9 mouse cellular contexts compared by ENCODE assay signal in genomic region chr2:102116521-102117401, GRCm38 (mm10).
DNase-seq lines count a peak whose midpoint lies in the region; ATAC-seq and TF ChIP-seq lines count a peak whose summit lies in the region.
"Had no signal": no experiment of that assay in that cellular context is flagged by ENCODE, and none has a peak within 500 bp of the region (broad histone marks: within the 10 kb centered on the region; RNA-seq: fewer than 3 reads in every experiment).

No protein-coding gene starts in this region.

- H3K27me3 ChIP-seq in kidney, embryonic 14.5 days (ENCODE audit: control insufficient read depth, insufficient read depth, low read length): no peaks in the 10 kb centered on the region
- H3K27me3 ChIP-seq in ES-Bruce4 (ENCODE audit: control insufficient read depth, insufficient read depth, low read length, poor library complexity, severe bottlenecking): no peaks in the 10 kb centered on the region
- no peaks in the 10 kb centered on the region for H3K27me3 ChIP-seq in embryonic facial prominence, embryonic 13.5 days
- H3K27me3 ChIP-seq in midbrain, embryonic 13.5 days: no peaks in the 10 kb centered on the region
- H3K27me3 ChIP-seq: heart, embryonic 13.5 days had no signal

- no peak overlapping the region for H3K4me3 ChIP-seq in kidney, embryonic 14.5 days (ENCODE audit: low read length)
- H3K4me3 ChIP-seq in ES-Bruce4 (ENCODE audit: low read depth, low read length): no peak overlapping the region
- H3K4me3 ChIP-seq in embryonic facial prominence, embryonic 13.5 days: no peak overlapping the region
- H3K4me3 ChIP-seq in midbrain, embryonic 13.5 days (replicated peaks): no peak overlapping the region
- H3K4me3 ChIP-seq: heart, embryonic 13.5 days had no signal

- H3K9me3 ChIP-seq in kidney, embryonic 14.5 days (ENCODE audit: control insufficient read depth, low read length): no peaks in the 10 kb centered on the region
- no peaks in the 10 kb centered on the region for H3K9me3 ChIP-seq in ES-Bruce4 (replicated peaks; ENCODE audit: control insufficient read depth, insufficient read depth, low read length, poor library complexity, severe bottlenecking)
- H3K9me3 ChIP-seq in embryonic facial prominence, embryonic 13.5 days: no peaks in the 10 kb centered on the region
- no peaks in the 10 kb centered on the region for H3K9me3 ChIP-seq in midbrain, embryonic 13.5 days
- H3K9me3 ChIP-seq: heart, embryonic 13.5 days had no signal

- ATAC-seq in kidney, embryonic 14.5 days (ENCODE audit: low FRiP score, low TSS enrichment): peak; percentile 21; the same call in 1 of the 2 replicates
- no peak for ATAC-seq in embryonic facial prominence, embryonic 13.5 days (ENCODE audit: insufficient number of reproducible peaks, insufficient read depth, low FRiP score, low TSS enrichment, low read depth)
- ATAC-seq in midbrain, embryonic 13.5 days: no peak

- peak; percentile 77 for TF ChIP-seq EP300 in ES-Bruce4 (IDR thresholded peaks at IDR 0.05; ENCODE audit: insufficient read depth, low read depth, low read length)

- peaks cover 24% of the 10 kb centered on the region for H3K4me1 ChIP-seq in kidney, embryonic 14.5 days (ENCODE audit: control insufficient read depth, insufficient read depth, low read length)
- H3K4me1 ChIP-seq in ES-Bruce4 (ENCODE audit: control insufficient read depth, insufficient read depth, low read length): peaks cover 24% of the 10 kb centered on the region
- peaks cover 71% of the 10 kb centered on the region for H3K4me1 ChIP-seq in embryonic facial prominence, embryonic 13.5 days
- peaks cover 72% of the 10 kb centered on the region for H3K4me1 ChIP-seq in midbrain, embryonic 13.5 days (replicated peaks)

- TF ChIP-seq POLR2A in ES-Bruce4 (IDR thresholded peaks at IDR 0.05; ENCODE audit: insufficient read depth, low read length): no peak

- 58% methylated on average over 9 of the region's 9 CpGs for WGBS in kidney, embryonic 14.5 days
- WGBS in embryonic facial prominence, embryonic 13.5 days: 27% methylated on average over 9 of the region's 9 CpGs
- 46% methylated on average over 9 of the region's 9 CpGs for WGBS in midbrain, embryonic 13.5 days

- no peak overlapping the region for H3K4me2 ChIP-seq in kidney, embryonic 14.5 days (replicated peaks; ENCODE audit: low read depth, low read length)
- no peak overlapping the region for H3K4me2 ChIP-seq in embryonic facial prominence, embryonic 13.5 days
- H3K4me2 ChIP-seq in midbrain, embryonic 13.5 days (replicated peaks): no peak overlapping the region
- H3K4me2 ChIP-seq: heart, embryonic 13.5 days had no signal

- H3K9ac ChIP-seq in kidney, embryonic 14.5 days (ENCODE audit: low read depth, low read length): no peak overlapping the region
- no peak overlapping the region for H3K9ac ChIP-seq in ES-Bruce4 (ENCODE audit: low read depth, poor library complexity, severe bottlenecking)
- no peak overlapping the region for H3K9ac ChIP-seq in embryonic facial prominence, embryonic 13.5 days
- no peak overlapping the region for H3K9ac ChIP-seq in midbrain, embryonic 13.5 days (replicated peaks)
- H3K9ac ChIP-seq: heart, embryonic 13.5 days had no signal

- no peak for TF ChIP-seq CTCF in ES-Bruce4 (IDR thresholded peaks at IDR 0.05; ENCODE audit: low read depth, low read length)

- no peaks in the 10 kb centered on the region; the same call in 1 of the 2 replicates for H3K36me3 ChIP-seq in kidney, embryonic 14.5 days (ENCODE audit: control insufficient read depth, insufficient read depth, low read length)
- no peaks in the 10 kb centered on the region for H3K36me3 ChIP-seq in ES-Bruce4 (ENCODE audit: control insufficient read depth, insufficient read depth, low read length, poor library complexity, severe bottlenecking)
- peaks cover 11% of the 10 kb centered on the region; the same call in 1 of the 2 replicates for H3K36me3 ChIP-seq in embryonic facial prominence, embryonic 13.5 days
- H3K36me3 ChIP-seq in midbrain, embryonic 13.5 days: no peaks in the 10 kb centered on the region
- H3K36me3 ChIP-seq: heart, embryonic 13.5 days had no signal

- no peak overlapping the region for H3K27ac ChIP-seq in kidney, embryonic 14.5 days (ENCODE audit: low read depth, low read length)
- no peak overlapping the region for H3K27ac ChIP-seq in ES-Bruce4 (ENCODE audit: insufficient read depth, low read length)
- H3K27ac ChIP-seq in embryonic facial prominence, embryonic 13.5 days: peak overlapping the region; percentile 55; the same call in 1 of the 2 replicates
- H3K27ac ChIP-seq in midbrain, embryonic 13.5 days: 0 out of 2 replicates have a peak overlapping the region, but pooled peaks have one; percentile 33
- H3K27ac ChIP-seq: heart, embryonic 13.5 days had no signal

- DNase-seq in kidney, adult 18-20 months: no peak
- DNase-seq in ovary, postnatal 14 days (ENCODE audit: low spot score): no peak
- DNase-seq in spleen, postnatal 10 days (ENCODE audit: low spot score in 2 of 2): no peak
- no peak for DNase-seq in cerebellum, adult 11 months

Comparison
In these comparisons a context has a peak if more than half of its experiments do, and no peak if none do; other contexts are left out.
1. H3K27ac ChIP-seq: peak in embryonic facial prominence, embryonic 13.5 days (single experiment) and midbrain, embryonic 13.5 days (single experiment); none in kidney, embryonic 14.5 days (single experiment) and ES-Bruce4 (single experiment).